Mouse (Mus musculus): ENCODE data around the gene Lpp.

- TF ChIP-seq CTCF (IDR thresholded peaks at IDR 0.05; ENCODE audit: low read depth, low read length), result no peak
- TF ChIP-seq POLR2A (IDR thresholded peaks at IDR 0.05; ENCODE audit: borderline replicate concordance, low read depth, low read length), result no peak
Observed at GRCm38 (mm10) chr16:24902111-24902510, 508.8 kb downstream of the Lpp start.

All from bone marrow macrophage, adult 2 months (primary cell).